In genomic region chr1:91453932-91454331, GRCm38 (mm10) we compare ENCODE assay signal across 17 mouse cellular contexts. TPM values are rescaled to one million over a fixed set of nuclear protein-coding genes. Genes with fewer than 3 reads are reported as not detected.
DNase-seq lines count a peak whose midpoint lies in the region; ATAC-seq and TF ChIP-seq lines count a peak whose summit lies in the region.
"Had no signal": no experiment of that assay in that cellular context is flagged by ENCODE, and none has a peak within 500 bp of the region (broad histone marks: within the 10 kb centered on the region; RNA-seq: fewer than 3 reads in every experiment).

No protein-coding gene starts in this region.

- TF ChIP-seq EP300 in liver, embryonic 14.5 days (IDR thresholded peaks at IDR 0.05; ENCODE audit: low read depth), result peak; percentile 21; the same call in 1 of the 2 replicates

- 63% methylated on average over 9 of the region's 9 CpGs for WGBS in lung, embryonic 16.5 days
- 47% methylated on average over 9 of the region's 9 CpGs for WGBS in liver, embryonic 14.5 days (ENCODE audit: insufficient replicate concordance)
- 59% methylated on average over 9 of the region's 9 CpGs for WGBS in stomach, embryonic 16.5 days
- 85% methylated on average over 9 of the region's 9 CpGs for WGBS in hindbrain, embryonic 10.5 days

- TF ChIP-seq CTCF in liver, embryonic 14.5 days (IDR thresholded peaks at IDR 0.05; ENCODE audit: low read depth), result no peak

- peak overlapping the region; percentile 48 for H3K9ac ChIP-seq in lung, embryonic 16.5 days (ENCODE audit: low read length)
- H3K9ac ChIP-seq in liver, embryonic 14.5 days (replicated peaks), result no peak overlapping the region
- no peak overlapping the region for H3K9ac ChIP-seq in stomach, embryonic 16.5 days (ENCODE audit: low read length)
- H3K9ac ChIP-seq: heart, embryonic 15.5 days; hindbrain, embryonic 15.5 days; limb, embryonic 12.5 days; midbrain, embryonic 13.5 days; neural tube, embryonic 13.5 days had no signal

- no peak for ATAC-seq in lung, embryonic 16.5 days (ENCODE audit: low read depth)
- peak; percentile 47; the same call in 1 of the 2 replicates for ATAC-seq in liver, embryonic 14.5 days (ENCODE audit: insufficient read depth)
- no peak for ATAC-seq in stomach, embryonic 16.5 days (ENCODE audit: insufficient read depth, low FRiP score)
- ATAC-seq: midbrain, embryonic 13.5 days had no signal

- H3K27me3 ChIP-seq in lung, embryonic 16.5 days (ENCODE audit: control insufficient read depth, insufficient read depth, low read depth, low read length), result no peaks in the 10 kb centered on the region
- no peaks in the 10 kb centered on the region for H3K27me3 ChIP-seq in liver, embryonic 14.5 days (ENCODE audit: control insufficient read depth, insufficient read depth, low read length)
- no peaks in the 10 kb centered on the region for H3K27me3 ChIP-seq in stomach, embryonic 16.5 days (ENCODE audit: control insufficient read depth, insufficient read depth, low read length)
- peaks cover 20% of the 10 kb centered on the region for H3K27me3 ChIP-seq in hindbrain, embryonic 10.5 days (ENCODE audit: insufficient read depth, poor library complexity, severe bottlenecking)
- H3K27me3 ChIP-seq: heart, embryonic 15.5 days; hindbrain, embryonic 15.5 days; neural tube, embryonic 13.5 days had no signal

- H3K36me3 ChIP-seq in lung, embryonic 16.5 days (ENCODE audit: control insufficient read depth, insufficient read depth, low read length), result peaks cover 7% of the 10 kb centered on the region
- H3K36me3 ChIP-seq in liver, embryonic 14.5 days (replicated peaks; ENCODE audit: control insufficient read depth, insufficient read depth, low read depth), result no peaks in the 10 kb centered on the region
- no peaks in the 10 kb centered on the region for H3K36me3 ChIP-seq in stomach, embryonic 16.5 days (ENCODE audit: control insufficient read depth, insufficient read depth, low read length)
- peaks cover 6% of the 10 kb centered on the region for H3K36me3 ChIP-seq in hindbrain, embryonic 10.5 days
- H3K36me3 ChIP-seq: heart, embryonic 15.5 days; limb, embryonic 12.5 days had no signal

- no peak overlapping the region for H3K4me3 ChIP-seq in lung, embryonic 16.5 days (ENCODE audit: low read length)
- H3K4me3 ChIP-seq in liver, embryonic 14.5 days (ENCODE audit: insufficient read depth in 1 of 2, low read depth in 2 of 2, low read length in 2 of 2), result no peak overlapping the region
- H3K4me3 ChIP-seq in stomach, embryonic 16.5 days (replicated peaks; ENCODE audit: low read length), result no peak overlapping the region
- H3K4me3 ChIP-seq in hindbrain, embryonic 10.5 days, result no peak overlapping the region
- H3K4me3 ChIP-seq: heart, embryonic 15.5 days; hindbrain, embryonic 15.5 days; limb, embryonic 12.5 days; midbrain, embryonic 13.5 days; neural tube, embryonic 13.5 days had no signal

- DNase-seq in adrenal gland, adult (ENCODE audit: inconsistent age in 2 of 2, low spot score in 1 of 2), result peak; percentile 26 to 50
- DNase-seq in adrenal gland, postnatal 4 days (ENCODE audit: low spot score in 2 of 2), result no peak
- no peak for DNase-seq in lung, postnatal 25 days (ENCODE audit: low spot score)
- no peak for DNase-seq in liver, embryonic 14.5 days (ENCODE audit: low read depth in 3 of 3, low spot score in 3 of 3)
- no peak for DNase-seq in cerebellum, adult 9-10 months
- DNase-seq in hindbrain, embryonic 10.5 days (ENCODE audit: low spot score), result no peak
- DNase-seq: adrenal gland, postnatal 36 days; cerebellum, adult 11-12 months; layer of hippocampus, postnatal 36 days; right cerebral cortex, adult 18-20 months had no signal

- H3K9me3 ChIP-seq in lung, embryonic 16.5 days (ENCODE audit: control insufficient read depth, low read length), result no peaks in the 10 kb centered on the region
- no peaks in the 10 kb centered on the region for H3K9me3 ChIP-seq in liver, embryonic 14.5 days (ENCODE audit: control insufficient read depth, low read length)
- no peaks in the 10 kb centered on the region for H3K9me3 ChIP-seq in stomach, embryonic 16.5 days (replicated peaks; ENCODE audit: control insufficient read depth, low read length)
- H3K9me3 ChIP-seq in hindbrain, embryonic 10.5 days, result no peaks in the 10 kb centered on the region
- H3K9me3 ChIP-seq: heart, embryonic 15.5 days; hindbrain, embryonic 15.5 days; limb, embryonic 12.5 days; midbrain, embryonic 13.5 days; neural tube, embryonic 13.5 days had no signal

- peak overlapping the region; percentile 99 for H3K27ac ChIP-seq in lung, embryonic 16.5 days (ENCODE audit: low read length)
- no peak overlapping the region for H3K27ac ChIP-seq in liver, embryonic 14.5 days
- H3K27ac ChIP-seq in stomach, embryonic 16.5 days (ENCODE audit: low read length), result peak overlapping the region; percentile 98; the same call in 1 of the 2 replicates
- no peak overlapping the region for H3K27ac ChIP-seq in hindbrain, embryonic 10.5 days
- H3K27ac ChIP-seq: heart, embryonic 15.5 days; hindbrain, embryonic 15.5 days; limb, embryonic 12.5 days; midbrain, embryonic 13.5 days; neural tube, embryonic 13.5 days had no signal

- H3K4me1 ChIP-seq in lung, embryonic 16.5 days (replicated peaks; ENCODE audit: control insufficient read depth, insufficient read depth, low read length), result peaks cover 66% of the 10 kb centered on the region
- H3K4me1 ChIP-seq in liver, embryonic 14.5 days (replicated peaks; ENCODE audit: control insufficient read depth in 2 of 2, insufficient read depth in 2 of 2, low read length in 1 of 2), result peaks cover 10 to 39% of the 10 kb centered on the region in 2 experiments
- peaks cover 50% of the 10 kb centered on the region for H3K4me1 ChIP-seq in stomach, embryonic 16.5 days (ENCODE audit: control insufficient read depth, insufficient read depth, low read length)
- H3K4me1 ChIP-seq in hindbrain, embryonic 10.5 days (replicated peaks), result peaks cover 64% of the 10 kb centered on the region

- no peak overlapping the region for H3K4me2 ChIP-seq in lung, embryonic 16.5 days (ENCODE audit: low read depth, low read length)
- peak overlapping the region; percentile 20; the same call in 1 of the 2 replicates for H3K4me2 ChIP-seq in liver, embryonic 14.5 days (ENCODE audit: low read depth)
- H3K4me2 ChIP-seq in stomach, embryonic 16.5 days (ENCODE audit: low read depth, low read length), result no peak overlapping the region
- H3K4me2 ChIP-seq: heart, embryonic 15.5 days; hindbrain, embryonic 15.5 days; limb, embryonic 12.5 days; midbrain, embryonic 13.5 days; neural tube, embryonic 13.5 days had no signal

RNA-seq across cellular contexts. Expression of gene Per2, which starts 5.2 kb away (rescaled TPM):
- total RNA-seq in adrenal gland, postnatal 4 days (2021), result 10 to 100 TPM; 23.6 to 27.1 TPM
- polyA plus RNA-seq in lung, embryonic 16.5 days (2015; fragmentation: Nextera tagmentation; extraction: Ambion mirVana), result 10.7 and 12.2 TPM in 2 replicates
- polyA plus RNA-seq in liver, embryonic 14.5 days (2012; rRNA removed), result 3.3 and 3.7 TPM in 2 replicates
- polyA plus RNA-seq in liver, embryonic 14.5 days (2014; fragmentation: Nextera tagmentation; extraction: Ambion mirVana), result 1.6 and 2.2 TPM in 2 replicates
- polyA plus RNA-seq in stomach, embryonic 16.5 days (2015; fragmentation: Nextera tagmentation; extraction: Ambion mirVana), result 7.7 and 8.9 TPM in 2 replicates
- polyA plus RNA-seq in hindbrain, embryonic 10.5 days (2016; fragmentation: Nextera tagmentation; extraction: Ambion mirVana), result 1.9 and 2.4 TPM in 2 replicates

RNA-seq across cellular contexts. Expression of gene Hes6, which starts 40.1 kb away (rescaled TPM):
- total RNA-seq in adrenal gland, postnatal 4 days (2021), result 10 to 100 TPM; 56.0 to 71.0 TPM
- polyA plus RNA-seq in lung, embryonic 16.5 days (2015; fragmentation: Nextera tagmentation; extraction: Ambion mirVana), result 73.2 and 77.2 TPM in 2 replicates
- 11.2 and 12.9 TPM in 2 replicates for polyA plus RNA-seq in liver, embryonic 14.5 days (2012; rRNA removed)
- polyA plus RNA-seq in liver, embryonic 14.5 days (2014; fragmentation: Nextera tagmentation; extraction: Ambion mirVana), result 14.5 and 15.1 TPM in 2 replicates
- 58.6 and 67.2 TPM in 2 replicates for polyA plus RNA-seq in stomach, embryonic 16.5 days (2015; fragmentation: Nextera tagmentation; extraction: Ambion mirVana)
- polyA plus RNA-seq in hindbrain, embryonic 10.5 days (2016; fragmentation: Nextera tagmentation; extraction: Ambion mirVana), result 285 and 401 TPM in 2 replicates

RNA-seq across cellular contexts. Expression of gene Traf3ip1, which starts 40.5 kb away (rescaled TPM):
- 10 to 100 TPM; 10.5 to 12.6 TPM for total RNA-seq in adrenal gland, postnatal 4 days (2021)
- polyA plus RNA-seq in lung, embryonic 16.5 days (2015; fragmentation: Nextera tagmentation; extraction: Ambion mirVana), result 12.8 and 13.0 TPM in 2 replicates
- polyA plus RNA-seq in liver, embryonic 14.5 days (2012; rRNA removed), result 2.4 and 4.1 TPM in 2 replicates
- polyA plus RNA-seq in liver, embryonic 14.5 days (2014; fragmentation: Nextera tagmentation; extraction: Ambion mirVana), result 1.3 TPM in 2 replicates
- 7.3 and 7.9 TPM in 2 replicates for polyA plus RNA-seq in stomach, embryonic 16.5 days (2015; fragmentation: Nextera tagmentation; extraction: Ambion mirVana)
- 9.3 and 11.0 TPM in 2 replicates for polyA plus RNA-seq in hindbrain, embryonic 10.5 days (2016; fragmentation: Nextera tagmentation; extraction: Ambion mirVana)

RNA-seq across cellular contexts. Expression of gene Ilkap, which starts 55.3 kb away (rescaled TPM):
- total RNA-seq in adrenal gland, postnatal 4 days (2021), result 100 to 1,000 TPM; 104 TPM
- 133 and 139 TPM in 2 replicates for polyA plus RNA-seq in lung, embryonic 16.5 days (2015; fragmentation: Nextera tagmentation; extraction: Ambion mirVana)
- polyA plus RNA-seq in liver, embryonic 14.5 days (2012; rRNA removed), result 30.9 and 46.0 TPM in 2 replicates
- 62.1 and 65.8 TPM in 2 replicates for polyA plus RNA-seq in liver, embryonic 14.5 days (2014; fragmentation: Nextera tagmentation; extraction: Ambion mirVana)
- polyA plus RNA-seq in stomach, embryonic 16.5 days (2015; fragmentation: Nextera tagmentation; extraction: Ambion mirVana), result 113 and 115 TPM in 2 replicates
- 165 and 173 TPM in 2 replicates for polyA plus RNA-seq in hindbrain, embryonic 10.5 days (2016; fragmentation: Nextera tagmentation; extraction: Ambion mirVana)

Comparison
In these comparisons a context has a peak if more than half of its experiments do, and no peak if none do; other contexts are left out.
1. DNase-seq: peak in adrenal gland, adult (2 of 2); none in adrenal gland, postnatal 4 days (0 of 2), lung, postnatal 25 days (single experiment), liver, embryonic 14.5 days (0 of 3), cerebellum, adult 9-10 months (single experiment) and hindbrain, embryonic 10.5 days (single experiment).
2. H3K27ac ChIP-seq: peak in lung, embryonic 16.5 days (single experiment) and stomach, embryonic 16.5 days (single experiment); none in liver, embryonic 14.5 days (single experiment) and hindbrain, embryonic 10.5 days (single experiment).